11 mouse cellular contexts compared by ENCODE assay signal in the genomic region with DNA sequence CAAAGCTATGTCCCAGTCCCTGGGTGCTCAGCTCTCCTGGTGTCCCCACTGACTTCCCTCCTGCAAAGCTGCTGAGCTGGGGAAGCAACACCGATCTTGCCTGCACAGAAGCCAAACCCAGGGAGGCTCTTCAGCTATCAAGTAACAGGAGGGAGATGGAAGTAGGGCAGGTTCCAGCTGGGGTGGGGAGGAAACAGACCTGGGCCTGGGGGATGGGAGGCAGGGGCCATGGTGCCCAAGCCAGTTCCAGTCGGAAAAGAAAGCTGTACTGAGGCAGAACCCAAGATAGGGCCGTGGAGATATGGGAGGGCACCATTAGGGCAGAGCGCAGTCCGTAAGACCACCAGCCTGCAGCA. TPM values are rescaled to one million over a fixed set of nuclear protein-coding genes. Genes with fewer than 3 reads are reported as not detected.
DNase-seq lines count a peak whose midpoint lies in the region; ATAC-seq and TF ChIP-seq lines count a peak whose summit lies in the region.
"Had no signal": no experiment of that assay in that cellular context is flagged by ENCODE, and none has a peak within 500 bp of the region (broad histone marks: within the 10 kb centered on the region; RNA-seq: fewer than 3 reads in every experiment).

No protein-coding gene starts in this region.

- peaks cover 6% of the 10 kb centered on the region; the same call in 1 of the 2 replicates for H3K36me3 ChIP-seq in liver, adult 2 months (ENCODE audit: control insufficient read depth, insufficient read depth, low read length)
- H3K36me3 ChIP-seq in intestine, embryonic 16.5 days (ENCODE audit: control insufficient read depth, insufficient read depth, low read length) = peaks cover 13% of the 10 kb centered on the region

- no peak for ATAC-seq in intestine, embryonic 16.5 days

- H3K27me3 ChIP-seq in liver, adult 2 months (ENCODE audit: control insufficient read depth, insufficient read depth, low read length) = no peaks in the 10 kb centered on the region
- no peaks in the 10 kb centered on the region for H3K27me3 ChIP-seq in intestine, embryonic 16.5 days (replicated peaks; ENCODE audit: control insufficient read depth, insufficient read depth, low read length)

- no peak overlapping the region for H3K4me3 ChIP-seq in liver, adult 2 months (ENCODE audit: insufficient read depth, low read depth, low read length)
- no peak overlapping the region; the same call in 1 of the 2 replicates for H3K4me3 ChIP-seq in intestine, embryonic 16.5 days (ENCODE audit: low read length)

- peak overlapping the region; percentile 6; the same call in 1 of the 2 replicates for H3K9ac ChIP-seq in liver, adult 2 months (ENCODE audit: low read depth, low read length)
- H3K9ac ChIP-seq in intestine, embryonic 16.5 days (ENCODE audit: low read depth, low read length) = peak overlapping the region; percentile 89; the same call in 1 of the 2 replicates

- H3K4me1 ChIP-seq in liver, adult 2 months (ENCODE audit: control insufficient read depth, insufficient read depth, low read length) = peaks cover 34% of the 10 kb centered on the region
- peaks cover 56% of the 10 kb centered on the region for H3K4me1 ChIP-seq in intestine, embryonic 16.5 days (ENCODE audit: control insufficient read depth, insufficient read depth, low read length)

- no peak for TF ChIP-seq CTCF in liver, adult 2 months (IDR thresholded peaks at IDR 0.05; ENCODE audit: low read depth, low read length)

- 57% methylated on average over 5 of the region's 5 CpGs for WGBS in liver, adult 2 months
- 75% methylated on average over 5 of the region's 5 CpGs for WGBS in intestine, embryonic 16.5 days

- TF ChIP-seq POLR2A in liver, adult 2 months (IDR thresholded peaks at IDR 0.05; ENCODE audit: extremely low read depth, insufficient read depth, low read length) = no peak

- peaks cover 4% of the 10 kb centered on the region; the same call in 1 of the 2 replicates for H3K79me2 ChIP-seq in liver, adult 2 months (ENCODE audit: control insufficient read depth, insufficient read depth, low read length)

- DNase-seq in adrenal gland, adult (ENCODE audit: inconsistent age in 2 of 2, low spot score in 1 of 2) = peak; percentile 35 to 74
- no peak for DNase-seq in adrenal gland, adult 18-20 months (ENCODE audit: low spot score in 2 of 2)
- no peak for DNase-seq in liver, adult 2 months (ENCODE audit: extremely low read depth, low read depth, low spot score)
- no peak for DNase-seq in liver
- DNase-seq in skeletal muscle tissue, adult 2 months (ENCODE audit: low read depth, low spot score) = peak; percentile 71
- no peak for DNase-seq in right cerebral cortex, postnatal 25 days
- no peak for DNase-seq in left cerebral cortex, adult 18-20 months (ENCODE audit: low spot score in 2 of 2)
- DNase-seq: adrenal gland, postnatal 25 days had no signal

- peak overlapping the region; percentile 14; the same call in 1 of the 2 replicates for H3K4me2 ChIP-seq in intestine, embryonic 16.5 days (ENCODE audit: low read depth, low read length)

- H3K9me3 ChIP-seq in intestine, embryonic 16.5 days (ENCODE audit: control insufficient read depth, low read length) = no peaks in the 10 kb centered on the region

- no peak overlapping the region for H3K27ac ChIP-seq in liver, adult 2 months (replicated peaks; ENCODE audit: insufficient read depth, low read depth, low read length)
- H3K27ac ChIP-seq in intestine, embryonic 16.5 days (ENCODE audit: low read length) = no peak overlapping the region

RNA-seq across cellular contexts. Expression of gene Egln2, which starts 3.2 kb away (rescaled TPM):
- total RNA-seq in adrenal gland, adult 18-20 months (2021) = 100 to 1,000 TPM in 1 of 2 experiments, 10 to 100 TPM in 1; 76.0 to 106 TPM
- total RNA-seq in liver, adult 2 months (2014; rRNA removed) = 35.4 and 46.6 TPM in 2 replicates
- 98.2 and 99.3 TPM in 2 replicates for polyA plus RNA-seq in liver, adult 2 months (2012; rRNA removed)
- polyA plus RNA-seq in intestine, embryonic 16.5 days (2015; fragmentation: Nextera tagmentation; extraction: Ambion mirVana) = 66.1 and 72.4 TPM in 2 replicates
- total RNA-seq in left cerebral cortex, adult 18-20 months (2021) = 100 to 1,000 TPM; 101 to 115 TPM

RNA-seq across cellular contexts. Expression of gene Cyp2t4, which starts 9.9 kb away (rescaled TPM):
- not detected for total RNA-seq in adrenal gland, adult 18-20 months (2021)
- total RNA-seq in liver, adult 2 months (2014; rRNA removed) = not detected in 2 replicates
- not detected in 2 replicates for polyA plus RNA-seq in liver, adult 2 months (2012; rRNA removed)
- 0.09 TPM in 1 of 2 replicates, not detected in the other for polyA plus RNA-seq in intestine, embryonic 16.5 days (2015; fragmentation: Nextera tagmentation; extraction: Ambion mirVana)
- not detected for total RNA-seq in left cerebral cortex, adult 18-20 months (2021)
- total RNA-seq: adrenal gland, postnatal 25 days; monocyte, adult 5-6 weeks had no signal
- polyA plus RNA-seq: frontal cortex, adult 2 months had no signal

RNA-seq across cellular contexts. Expression of gene Rab4b, which starts 15.3 kb away (rescaled TPM):
- 10 to 100 TPM; 42.9 to 65.1 TPM for total RNA-seq in adrenal gland, adult 18-20 months (2021)
- total RNA-seq in liver, adult 2 months (2014; rRNA removed) = 8.7 and 10.1 TPM in 2 replicates
- polyA plus RNA-seq in liver, adult 2 months (2012; rRNA removed) = 27.5 and 28.3 TPM in 2 replicates
- 69.9 and 70.1 TPM in 2 replicates for polyA plus RNA-seq in intestine, embryonic 16.5 days (2015; fragmentation: Nextera tagmentation; extraction: Ambion mirVana)
- total RNA-seq in left cerebral cortex, adult 18-20 months (2021) = 10 to 100 TPM; 93.0 to 99.8 TPM

RNA-seq across cellular contexts. Expression of gene Gm21983, which starts 17.5 kb away (rescaled TPM):
- not detected for total RNA-seq in adrenal gland, adult 18-20 months (2021)
- 0.09 and 0.20 TPM in 2 replicates for total RNA-seq in liver, adult 2 months (2014; rRNA removed)
- 0.39 TPM in 1 of 2 replicates, not detected in the other for polyA plus RNA-seq in liver, adult 2 months (2012; rRNA removed)
- not detected in 2 replicates for polyA plus RNA-seq in intestine, embryonic 16.5 days (2015; fragmentation: Nextera tagmentation; extraction: Ambion mirVana)
- not detected for total RNA-seq in left cerebral cortex, adult 18-20 months (2021)
- total RNA-seq: adrenal gland, postnatal 25 days; monocyte, adult 5-6 weeks had no signal

RNA-seq across cellular contexts. Expression of gene Mia, which starts 17.5 kb away (rescaled TPM):
- total RNA-seq in adrenal gland, adult 18-20 months (2021) = under 1 TPM in 1 of 2 experiments, not detected in 1; 0.60 TPM
- total RNA-seq in liver, adult 2 months (2014; rRNA removed) = not detected in 2 replicates
- 0.67 and 1.1 TPM in 2 replicates for polyA plus RNA-seq in liver, adult 2 months (2012; rRNA removed)
- 3.8 and 5.1 TPM in 2 replicates for polyA plus RNA-seq in intestine, embryonic 16.5 days (2015; fragmentation: Nextera tagmentation; extraction: Ambion mirVana)
- total RNA-seq in left cerebral cortex, adult 18-20 months (2021) = 1 to 10 TPM in 1 of 2 experiments, under 1 TPM in 1; 0.70 to 1.4 TPM
- total RNA-seq: adrenal gland, postnatal 25 days had no signal

Comparison
In these comparisons a context has a peak if more than half of its experiments do, and no peak if none do; other contexts are left out.
1. DNase-seq: peak in adrenal gland, adult (2 of 2) and skeletal muscle tissue, adult 2 months (single experiment); none in adrenal gland, adult 18-20 months (0 of 2), liver, adult 2 months (single experiment), liver (single experiment), right cerebral cortex, postnatal 25 days (single experiment) and left cerebral cortex, adult 18-20 months (0 of 2).